Mouse (Mus musculus): ENCODE measurements around the gene Fam110a. TPM values are rescaled to one million over a fixed set of nuclear protein-coding genes. Genes with fewer than 3 reads are reported as not detected.
"Not testable (repeated sequence)": the region's sequence is repeated elsewhere in the genome, so short reads cannot be mapped to it uniquely, and the experiment has no call there.

The Fam110a gene
- polyA plus RNA-seq, 1 experiment from 2014 or later: 96.4 TPM

DNA sequence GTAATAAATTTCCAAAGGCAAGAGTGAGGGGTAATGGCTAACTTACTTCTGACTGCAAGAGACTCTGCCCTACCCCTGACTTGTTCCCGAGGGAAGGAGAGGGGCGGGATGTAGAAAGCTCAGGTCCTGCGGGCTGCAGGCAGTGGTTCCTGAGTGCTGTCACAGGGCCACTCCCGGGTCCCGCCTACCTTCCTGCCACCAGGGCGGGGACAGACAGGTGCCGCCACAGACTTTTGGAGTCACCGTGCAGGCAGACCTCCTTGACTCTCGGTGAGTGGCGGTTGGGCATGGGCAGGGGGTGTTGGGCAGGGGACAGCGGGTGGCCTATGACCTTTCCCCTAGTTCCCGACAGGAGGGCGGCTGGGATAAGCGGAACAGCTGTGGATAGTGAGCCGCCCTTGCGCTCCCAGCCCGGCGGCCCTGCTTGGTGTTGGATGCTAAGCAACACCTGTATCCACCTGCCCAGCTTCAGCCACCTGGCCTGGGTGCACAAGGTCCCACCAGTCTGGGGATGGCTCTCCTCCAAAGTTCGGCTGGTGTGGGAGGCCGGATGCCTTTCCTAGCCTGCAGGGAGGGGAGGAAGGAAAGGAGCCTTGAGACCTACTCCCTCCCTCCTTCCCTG is 19.8 kb upstream of the Fam110a start:
- Histone ChIP-seq H3K27me3 (ENCODE audit: control insufficient read depth, insufficient read depth, low read length) (peaks cover 24% of the 10 kb centered on the region), H3K36me3 (ENCODE audit: control insufficient read depth, insufficient read depth, low read length) (no peaks in the 10 kb centered on the region), H3K4me2 (no peak overlapping the region), H3K9me3 (ENCODE audit: control insufficient read depth, low read length) (no peaks in the 10 kb centered on the region), H3K27ac (ENCODE audit: low read depth, low read length) (no peak overlapping the region), H3K4me1 (ENCODE audit: control insufficient read depth, insufficient read depth, low read length) (peaks cover 5% of the 10 kb centered on the region; the same call in 1 of the 2 replicates), H3K4me3 (ENCODE audit: low read depth, low read length) (no peak overlapping the region), H3K9ac (ENCODE audit: low read length) (no peak overlapping the region; the same call in 1 of the 2 replicates)
- no peak for DNase-seq (ENCODE audit: low spot score, missing footprints)
- ATAC-seq (ENCODE audit: low FRiP score): no peak
- WGBS: 6% methylated on average over 20 of the region's 20 CpGs

DNA sequence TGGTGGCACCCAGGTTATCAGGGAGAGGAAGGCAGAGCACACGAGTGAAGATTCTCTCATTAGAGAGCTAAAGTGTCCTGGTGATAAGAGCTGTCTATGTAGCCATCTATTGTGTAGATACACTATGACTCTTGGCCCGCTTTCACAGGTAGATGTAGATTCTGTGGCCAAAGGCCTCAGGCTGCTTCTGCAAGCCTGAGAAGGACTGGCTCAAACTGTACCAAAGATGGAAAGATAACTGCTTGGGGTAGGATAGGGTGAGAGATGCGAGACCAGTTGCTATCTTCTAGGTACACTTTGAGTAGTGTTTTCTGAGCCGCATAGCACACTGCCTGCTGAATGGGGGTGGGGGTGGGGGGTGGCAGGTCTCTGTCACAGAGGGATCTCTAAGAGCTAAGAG is 18.9 kb upstream of the Fam110a start:
- Histone ChIP-seq H3K4me2 (no peak overlapping the region), H3K27me3 (ENCODE audit: control insufficient read depth, insufficient read depth, low read length) (peaks cover 24% of the 10 kb centered on the region), H3K9ac (ENCODE audit: low read length) (no peak overlapping the region), H3K9me3 (ENCODE audit: control insufficient read depth, low read length) (no peaks in the 10 kb centered on the region), H3K27ac (ENCODE audit: low read depth, low read length) (no peak overlapping the region), H3K4me1 (ENCODE audit: control insufficient read depth, insufficient read depth, low read length) (peaks cover 10% of the 10 kb centered on the region), H3K36me3 (ENCODE audit: control insufficient read depth, insufficient read depth, low read length) (no peaks in the 10 kb centered on the region), H3K4me3 (ENCODE audit: low read depth, low read length) (no peak overlapping the region)
- DNase-seq (ENCODE audit: low spot score, missing footprints): no peak
- 74% methylated on average over 4 of the region's 4 CpGs for WGBS
- ATAC-seq (ENCODE audit: low FRiP score): no peak

DNA sequence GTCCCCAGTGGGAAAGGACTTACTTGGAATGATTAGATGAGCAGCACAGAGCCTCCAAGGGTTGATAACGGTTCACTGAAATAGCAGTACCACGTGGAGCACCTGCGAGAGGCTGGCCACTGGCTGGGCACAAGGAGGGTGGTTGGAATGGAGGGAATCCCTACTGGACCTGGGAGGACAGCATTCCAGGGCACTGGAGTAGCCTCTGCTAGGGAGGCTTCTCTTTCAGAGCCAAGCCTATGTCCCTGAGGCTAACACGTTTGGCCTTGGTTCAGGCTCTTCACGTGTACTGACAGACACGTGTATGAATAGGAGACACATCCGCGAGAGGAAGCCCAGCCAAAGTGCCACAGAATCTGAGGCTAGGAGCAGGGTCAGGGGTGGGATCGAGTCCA is 18.5 kb upstream of the Fam110a start:
- WGBS: 70% methylated on average over 9 of the region's 9 CpGs
- peaks cover 10% of the 10 kb centered on the region for H3K4me1 ChIP-seq (ENCODE audit: control insufficient read depth, insufficient read depth, low read length)
- no peak overlapping the region for H3K4me2 ChIP-seq
- H3K27ac ChIP-seq (ENCODE audit: low read depth, low read length): no peak overlapping the region
- H3K27me3 ChIP-seq (ENCODE audit: control insufficient read depth, insufficient read depth, low read length): peaks cover 24% of the 10 kb centered on the region
- no peak for DNase-seq (ENCODE audit: low spot score, missing footprints)
- H3K9me3 ChIP-seq (ENCODE audit: control insufficient read depth, low read length): no peaks in the 10 kb centered on the region
- no peaks in the 10 kb centered on the region for H3K36me3 ChIP-seq (ENCODE audit: control insufficient read depth, insufficient read depth, low read length)
- no peak for ATAC-seq (ENCODE audit: low FRiP score)
- H3K4me3 ChIP-seq (ENCODE audit: low read depth, low read length): no peak overlapping the region
- H3K9ac ChIP-seq (ENCODE audit: low read length): no peak overlapping the region

DNA sequence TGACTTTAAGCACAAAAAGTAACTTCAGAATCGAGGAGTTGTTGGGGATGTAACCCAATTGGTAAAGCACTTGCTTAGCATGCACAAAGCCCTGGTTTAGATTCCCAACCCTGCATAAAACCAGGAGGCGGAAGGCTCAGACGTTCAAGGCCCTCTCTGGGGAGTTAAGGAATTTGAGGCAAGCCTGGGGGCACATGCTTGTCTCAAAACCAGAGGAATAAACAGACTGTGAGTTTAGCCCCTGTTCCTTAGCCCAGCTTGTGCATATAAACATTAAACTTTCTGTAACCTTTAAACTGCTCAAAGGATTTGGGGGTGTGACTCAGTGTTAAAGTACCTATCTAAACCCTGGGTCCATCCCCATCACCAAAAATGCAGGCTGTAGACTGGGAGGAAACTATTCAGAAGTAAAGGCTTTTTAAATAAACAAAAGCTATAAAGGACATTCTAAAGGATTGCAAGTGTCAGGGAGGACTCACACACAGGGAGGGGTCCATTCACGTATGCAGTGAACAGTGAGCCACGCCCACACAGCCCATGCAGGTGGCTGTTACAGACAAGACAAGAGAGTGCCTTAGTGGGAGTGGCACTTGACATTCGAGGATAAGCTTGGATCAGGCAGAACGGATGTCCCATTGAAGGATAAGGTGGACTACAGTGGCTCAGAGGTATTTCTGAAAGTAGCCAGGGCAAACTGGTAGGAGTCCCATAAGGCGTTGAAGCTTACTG is 17.9 kb upstream of the Fam110a start:
- H3K4me1 ChIP-seq (ENCODE audit: control insufficient read depth, insufficient read depth, low read length): peaks cover 10% of the 10 kb centered on the region
- H3K9ac ChIP-seq (ENCODE audit: low read length): no peak overlapping the region
- ATAC-seq (ENCODE audit: low FRiP score) (no peak), DNase-seq (ENCODE audit: low spot score, missing footprints) (no peak)
- no peaks in the 10 kb centered on the region for H3K9me3 ChIP-seq (ENCODE audit: control insufficient read depth, low read length)
- H3K4me2 ChIP-seq: no peak overlapping the region
- no peak overlapping the region for H3K27ac ChIP-seq (ENCODE audit: low read depth, low read length)
- H3K27me3 ChIP-seq (ENCODE audit: control insufficient read depth, insufficient read depth, low read length): peaks cover 24% of the 10 kb centered on the region
- no peaks in the 10 kb centered on the region for H3K36me3 ChIP-seq (ENCODE audit: control insufficient read depth, insufficient read depth, low read length)
- 51% methylated on average over 8 of the region's 8 CpGs for WGBS
- no peak overlapping the region for H3K4me3 ChIP-seq (ENCODE audit: low read depth, low read length)

DNA sequence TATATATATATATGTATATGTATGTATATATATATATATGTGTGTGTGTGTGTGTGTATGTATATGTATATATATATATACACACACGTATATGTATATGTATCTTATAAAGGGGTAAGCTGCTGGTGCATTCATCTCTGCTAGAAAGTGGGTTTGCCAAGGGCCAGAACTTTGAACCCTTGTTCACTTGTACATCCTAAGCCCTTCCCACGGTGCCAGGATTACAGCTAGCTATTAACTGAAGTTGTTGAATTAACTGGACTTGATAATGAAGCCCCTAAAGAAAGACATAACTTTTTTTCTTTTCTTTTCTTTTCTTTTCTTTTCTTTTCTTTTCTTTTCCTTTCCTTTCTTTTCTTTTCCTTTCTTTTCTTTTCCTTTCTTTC is 17.2 kb upstream of the Fam110a start:
- not testable (repeated sequence) for H3K27ac ChIP-seq (ENCODE audit: low read depth, low read length); H3K36me3 ChIP-seq (ENCODE audit: control insufficient read depth, insufficient read depth, low read length); H3K4me2 ChIP-seq; DNase-seq (ENCODE audit: low spot score, missing footprints); H3K9ac ChIP-seq (ENCODE audit: low read length); ATAC-seq (ENCODE audit: low FRiP score); H3K9me3 ChIP-seq (ENCODE audit: control insufficient read depth, low read length); H3K4me3 ChIP-seq (ENCODE audit: low read depth, low read length); H3K4me1 ChIP-seq (ENCODE audit: control insufficient read depth, insufficient read depth, low read length)
- 61% methylated on average over 2 of the region's 2 CpGs for WGBS
- peaks cover 24% of the 10 kb centered on the region for H3K27me3 ChIP-seq (ENCODE audit: control insufficient read depth, insufficient read depth, low read length)

DNA sequence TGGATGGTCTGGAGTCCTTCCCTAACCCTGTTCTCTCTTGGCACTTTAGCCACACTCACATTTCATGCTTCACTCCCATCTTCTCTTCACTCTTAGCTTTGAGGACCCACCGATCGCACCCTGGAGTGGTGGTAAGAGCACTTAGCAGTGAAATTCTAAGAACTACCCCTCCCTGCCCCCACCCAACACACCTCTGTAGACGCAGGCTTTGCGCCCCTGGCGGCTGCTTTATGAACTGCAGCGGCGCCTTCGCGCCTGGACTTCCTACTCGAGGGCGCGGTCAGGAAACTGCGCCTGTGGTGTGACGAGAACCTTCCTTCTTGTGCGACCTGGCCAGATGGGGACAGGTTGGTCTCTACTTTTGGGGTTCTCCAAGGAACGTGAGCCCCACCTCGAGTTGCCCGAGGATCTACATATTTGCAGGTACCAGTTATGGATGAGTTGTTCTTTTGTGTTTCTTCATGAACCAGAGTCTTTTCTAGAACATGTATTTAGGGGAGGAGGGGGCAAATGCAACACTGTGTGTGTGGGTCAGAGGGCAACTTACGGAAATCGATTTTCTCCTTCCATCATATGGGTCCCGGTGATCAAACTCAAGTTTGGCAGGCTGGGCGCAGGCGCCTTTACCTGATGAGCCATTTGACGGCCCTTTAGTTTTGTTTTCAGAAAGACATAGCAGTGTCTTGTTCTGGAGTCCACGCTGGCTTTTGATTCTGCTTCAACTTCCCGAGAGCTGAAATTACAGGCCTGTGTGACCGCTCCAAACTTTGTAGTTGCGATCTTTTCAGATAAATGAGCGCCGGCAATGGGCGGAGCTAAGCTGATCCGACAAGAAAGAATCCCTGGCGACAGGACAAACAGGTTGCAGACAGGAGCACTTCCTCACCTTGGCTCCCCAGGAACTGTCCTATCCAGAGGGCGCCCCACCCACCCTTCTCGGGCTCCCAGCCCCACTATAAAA is 16.5 kb upstream of the Fam110a start, which contains the start of gene Slc52a3:
Gene Slc52a3 (plus strand): TSS at position 283 of the 961 bp plus-strand sequence.
- no peak within 1 kb of the TSS for H3K9ac ChIP-seq (ENCODE audit: low read length)
- H3K4me3 ChIP-seq (ENCODE audit: low read depth, low read length): no peak within 1 kb of the TSS
- no peak within 1 kb of the TSS for H3K4me2 ChIP-seq
- H3K27ac ChIP-seq (ENCODE audit: low read depth, low read length): no peak within 1 kb of the TSS
- no peaks in the 10 kb centered on the region for H3K36me3 ChIP-seq (ENCODE audit: control insufficient read depth, insufficient read depth, low read length)
- H3K9me3 ChIP-seq (ENCODE audit: control insufficient read depth, low read length): no peaks in the 10 kb centered on the region
- ATAC-seq (ENCODE audit: low FRiP score) (peak; percentile 25; the same call in 1 of the 2 replicates), DNase-seq (ENCODE audit: low spot score, missing footprints) (peak; percentile 100)
- WGBS: 6% methylated on average over 35 of the region's 35 CpGs
- peaks cover 10% of the 10 kb centered on the region for H3K4me1 ChIP-seq (ENCODE audit: control insufficient read depth, insufficient read depth, low read length)
- H3K27me3 ChIP-seq (ENCODE audit: control insufficient read depth, insufficient read depth, low read length): peaks cover 24% of the 10 kb centered on the region

DNA sequence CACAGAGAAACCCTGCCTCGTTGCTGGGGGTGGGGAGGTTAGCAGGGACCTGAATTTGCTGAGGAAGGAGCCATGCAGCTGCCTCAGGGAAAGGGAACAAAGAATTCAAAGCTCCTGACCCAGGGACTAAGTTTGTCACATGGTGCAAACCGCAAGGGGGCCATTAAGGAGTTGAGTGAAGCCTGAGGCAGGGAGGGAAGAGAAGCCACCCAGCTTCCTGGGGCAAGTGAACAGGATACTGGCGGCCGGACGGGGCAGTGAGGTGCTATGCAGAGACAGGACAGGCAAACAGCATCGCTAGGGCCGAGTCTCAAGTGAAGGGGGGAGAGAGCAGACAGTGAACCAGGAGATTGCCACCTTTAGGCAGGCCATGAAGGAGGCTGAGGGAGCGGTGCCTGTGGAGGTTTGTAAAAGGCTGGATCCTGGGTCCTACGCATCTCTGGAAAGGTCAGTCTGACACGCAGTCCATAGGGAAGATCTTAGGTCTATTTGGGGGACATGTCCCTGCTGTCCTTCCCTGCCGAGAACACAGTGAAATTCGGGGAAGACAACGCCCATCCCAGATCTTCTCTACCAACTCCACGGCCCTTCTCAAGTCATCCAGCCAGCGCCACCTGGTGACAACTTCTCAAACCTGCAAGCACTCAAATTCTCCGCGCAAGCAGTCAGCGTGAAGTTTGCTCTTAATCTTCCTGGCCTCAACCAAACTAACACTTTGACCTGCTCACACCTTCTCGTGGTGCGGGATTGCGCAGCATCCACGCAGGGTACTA is 14.5 kb upstream of the Fam110a start:
- ATAC-seq (ENCODE audit: low FRiP score) (peak; percentile 26; the same call in 1 of the 2 replicates), DNase-seq (ENCODE audit: low spot score, missing footprints) (peak; percentile 98)
- Histone ChIP-seq H3K36me3 (ENCODE audit: control insufficient read depth, insufficient read depth, low read length) (no peaks in the 10 kb centered on the region), H3K4me1 (ENCODE audit: control insufficient read depth, insufficient read depth, low read length) (peaks cover 7% of the 10 kb centered on the region), H3K9ac (ENCODE audit: low read length) (peak overlapping the region; percentile 10; the same call in 1 of the 2 replicates), H3K9me3 (ENCODE audit: control insufficient read depth, low read length) (no peaks in the 10 kb centered on the region), H3K4me3 (ENCODE audit: low read depth, low read length) (no peak overlapping the region), H3K4me2 (peak overlapping the region; percentile 36), H3K27me3 (ENCODE audit: control insufficient read depth, insufficient read depth, low read length) (peaks cover 18% of the 10 kb centered on the region), H3K27ac (ENCODE audit: low read depth, low read length) (no peak overlapping the region)
- 5% methylated on average over 22 of the region's 22 CpGs for WGBS

DNA sequence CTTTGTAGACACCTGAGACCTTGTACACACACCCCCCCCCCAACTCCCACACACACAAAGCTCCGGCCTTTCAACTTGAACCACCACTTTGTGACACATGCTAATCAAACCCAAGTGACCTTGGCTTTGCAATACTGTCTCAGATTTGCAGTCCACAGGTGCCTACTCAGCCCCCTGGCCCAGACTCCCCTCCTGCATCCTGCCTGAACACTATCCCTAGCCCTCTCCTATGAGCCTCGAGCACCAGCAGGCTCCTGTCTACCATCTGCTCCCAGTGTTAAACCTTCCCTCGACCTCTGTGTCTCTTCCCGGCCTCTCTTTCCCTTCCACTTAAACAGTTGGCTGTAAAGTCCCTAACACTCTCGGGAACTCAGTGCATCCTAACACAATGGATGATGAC is 11.4 kb upstream of the Fam110a start:
- no peaks in the 10 kb centered on the region for H3K9me3 ChIP-seq (ENCODE audit: control insufficient read depth, low read length)
- no peak overlapping the region for H3K4me3 ChIP-seq (ENCODE audit: low read depth, low read length)
- peak overlapping the region; percentile 41; the same call in 1 of the 2 replicates for H3K27ac ChIP-seq (ENCODE audit: low read depth, low read length)
- WGBS: 51% methylated on average over 5 of the region's 5 CpGs
- ATAC-seq (ENCODE audit: low FRiP score) (peak; percentile 57), DNase-seq (ENCODE audit: low spot score, missing footprints) (no peak)
- H3K4me2 ChIP-seq: no peak overlapping the region
- H3K36me3 ChIP-seq (ENCODE audit: control insufficient read depth, insufficient read depth, low read length): no peaks in the 10 kb centered on the region
- H3K4me1 ChIP-seq (ENCODE audit: control insufficient read depth, insufficient read depth, low read length): peaks cover 7% of the 10 kb centered on the region
- no peak overlapping the region for H3K9ac ChIP-seq (ENCODE audit: low read length)
- H3K27me3 ChIP-seq (ENCODE audit: control insufficient read depth, insufficient read depth, low read length): peaks cover 9% of the 10 kb centered on the region

Data from midbrain, embryonic 11.5 days (tissue).